Mouse (Mus musculus): ENCODE results near the gene Camta1.

The Camta1 gene

GRCm38 (mm10) chr4:151306890-151307289 is 554.8 kb downstream of the Camta1 start:
- no peak for DNase-seq

- DNase-seq, result no peak
Observed at GRCm38 (mm10) chr4:151306311-151306765, 555.3 kb downstream of the Camta1 start.

GRCm38 (mm10) chr4:151305761-151306160 is 555.9 kb downstream of the Camta1 start:
- DNase-seq, result no peak

GRCm38 (mm10) chr4:151303931-151304330 is 557.7 kb downstream of the Camta1 start:
- DNase-seq, result no peak

- DNase-seq, result no peak
Observed at GRCm38 (mm10) chr4:151303436-151303835, 558.2 kb downstream of the Camta1 start.

- no peak for DNase-seq
Observed at GRCm38 (mm10) chr4:151302195-151303126, 559.2 kb downstream of the Camta1 start.

GRCm38 (mm10) chr4:151301337-151301736 is 560.3 kb downstream of the Camta1 start:
- no peak for DNase-seq

GRCm38 (mm10) chr4:151300706-151301105 is 561.0 kb downstream of the Camta1 start:
- DNase-seq, result no peak

GRCm38 (mm10) chr4:151295515-151296203 is 566.0 kb downstream of the Camta1 start:
- DNase-seq, result no peak

- no peak for DNase-seq
Observed at GRCm38 (mm10) chr4:151288893-151289585, 572.6 kb downstream of the Camta1 start.

GRCm38 (mm10) chr4:151285905-151286445 is 575.7 kb downstream of the Camta1 start:
- DNase-seq, result no peak

GRCm38 (mm10) chr4:151285432-151285831 is 576.2 kb downstream of the Camta1 start:
- DNase-seq, result no peak

- DNase-seq, result peak; percentile 36
Observed at GRCm38 (mm10) chr4:151283092-151283741, 578.5 kb downstream of the Camta1 start.

- no peak for DNase-seq
Observed at GRCm38 (mm10) chr4:151282103-151282502, 579.6 kb downstream of the Camta1 start.

GRCm38 (mm10) chr4:151275292-151275691 is 586.4 kb downstream of the Camta1 start:
- peak; percentile 89 for DNase-seq

- no peak for DNase-seq
Observed at GRCm38 (mm10) chr4:151263786-151264414, 597.8 kb downstream of the Camta1 start.

- no peak for DNase-seq
Observed at GRCm38 (mm10) chr4:151263052-151263451, 598.6 kb downstream of the Camta1 start.

GRCm38 (mm10) chr4:151256622-151257021 is 605.1 kb downstream of the Camta1 start:
- no peak for DNase-seq

- peak; percentile 34 for DNase-seq
Observed at GRCm38 (mm10) chr4:151250824-151251223, 610.9 kb downstream of the Camta1 start.

GRCm38 (mm10) chr4:151245068-151245797 is 616.4 kb downstream of the Camta1 start:
- no peak for DNase-seq

GRCm38 (mm10) chr4:151243445-151243844 is 618.2 kb downstream of the Camta1 start:
- no peak for DNase-seq

Data from layer of hippocampus, adult 9-11 months (tissue).